Mouse (Mus musculus) liver, adult 2 months (tissue): ENCODE measurements around the gene Gm12569. TPM values are rescaled to one million over a fixed set of nuclear protein-coding genes. Genes with fewer than 3 reads are reported as not detected.

ENCODE experiments used
- DNase-seq: peaks from one replicate; pipeline ENCODE4 v3.0.0-alpha.2; 2011; ENCODE audit warnings: low read depth, low spot score; ENCODE audit errors: extremely low read depth
- H3K27ac ChIP-seq: fragments of 200-500 bp; replicated peaks from 2 replicates; pipeline ENCODE4 v1.5.1; 2012; ENCODE audit warnings: low read depth, mild to moderate bottlenecking, control low read depth, inconsistent platforms, low read length; ENCODE audit not compliant: insufficient read depth
- H3K27me3 ChIP-seq: fragments of 200-500 bp; 2 replicates; pipeline ENCODE4 v1.6.1; 2012; ENCODE audit warnings: mild to moderate bottlenecking, moderate library complexity, low read length, inconsistent platforms; ENCODE audit not compliant: control insufficient read depth, insufficient read depth
- H3K36me3 ChIP-seq: fragments of 200-500 bp; 2 replicates; pipeline ENCODE4 v1.6.1; 2012; ENCODE audit warnings: low read length, inconsistent platforms; ENCODE audit not compliant: control insufficient read depth, insufficient read depth
- H3K4me1 ChIP-seq: fragments of 200-500 bp; 2 replicates; pipeline ENCODE4 v1.6.1; 2011; ENCODE audit warnings: low read length; ENCODE audit not compliant: control insufficient read depth, insufficient read depth
- H3K4me3 ChIP-seq: fragments of 200-500 bp; 2 replicates; pipeline ENCODE4 v1.5.1; 2011; ENCODE audit warnings: low read depth, mild to moderate bottlenecking, control low read depth, low read length, moderate library complexity; ENCODE audit not compliant: insufficient read depth
- H3K79me2 ChIP-seq: fragments of 200-500 bp; 2 replicates; pipeline ENCODE4 v1.6.1; 2012; ENCODE audit warnings: inconsistent platforms, mild to moderate bottlenecking, low read length, moderate library complexity; ENCODE audit not compliant: control insufficient read depth, insufficient read depth
- H3K9ac ChIP-seq: fragments of 200-500 bp; 2 replicates; pipeline ENCODE4 v1.6.1; 2012; ENCODE audit warnings: low read depth, mild to moderate bottlenecking, control low read depth, inconsistent platforms, low read length
- CTCF ChIP-seq: fragments of 200-500 bp; IDR thresholded peaks from 2 replicates; pipeline ENCODE4 v1.5.1; 2011; ENCODE audit warnings: low read depth, low read length, control low read depth
- POLR2A ChIP-seq: fragments of 200-500 bp; IDR thresholded peaks from 2 replicates; pipeline ENCODE4 v1.6.1; 2011; ENCODE audit warnings: low read length, control low read depth; ENCODE audit not compliant: insufficient read depth; ENCODE audit errors: extremely low read depth
- WGBS: fragments of 180-500 bp; shearing (Covaris S2); methylation state at CpG from one replicate; pipeline ENCODE4 v1.1.7; 2018; 5-methylcytosine and 5-hydroxymethylcytosine counted together
- polyA plus RNA-seq: library from polyadenylated mRNA; depleted of rRNA; stranded (reverse); fragments of >200 nt; gene quantifications from 2 replicates; pipeline ENCODE4 v1.2.3, GENCODE M21; 2012
- total RNA-seq: library from RNA; depleted of rRNA; stranded (reverse); fragments of >200 nt; gene quantifications from 2 replicates; pipeline ENCODE4 v1.2.3, GENCODE M21; 2014

Gene Gm12569
- total and polyA plus RNA-seq, 2 experiments, result not detected

- H3K36me3 ChIP-seq, result no peaks in the 10 kb centered on the region
- no peak overlapping the region for H3K9ac ChIP-seq
- H3K27me3 ChIP-seq, result no peaks in the 10 kb centered on the region
- H3K27ac ChIP-seq, result no peak overlapping the region
- no peak for TF ChIP-seq CTCF
- TF ChIP-seq POLR2A, result no peak
- 88% methylated on average over 4 of the region's 4 CpGs for WGBS
- no peak for DNase-seq
- no peaks in the 10 kb centered on the region for H3K4me1 ChIP-seq
- no peaks in the 10 kb centered on the region for H3K79me2 ChIP-seq
- no peak overlapping the region for H3K4me3 ChIP-seq
Observed at GRCm38 (mm10) chr11:51227104-51227503, 6.8 kb downstream of the Gm12569 start.

- no peak overlapping the region for H3K27ac ChIP-seq
- H3K4me3 ChIP-seq, result no peak overlapping the region
- no peaks in the 10 kb centered on the region for H3K4me1 ChIP-seq
- H3K27me3 ChIP-seq, result no peaks in the 10 kb centered on the region
- TF ChIP-seq CTCF (no peak), POLR2A (no peak)
- DNase-seq, result no peak
- no peaks in the 10 kb centered on the region for H3K36me3 ChIP-seq
- H3K79me2 ChIP-seq, result no peaks in the 10 kb centered on the region
- 79% methylated on average over 9 of the region's 9 CpGs for WGBS
- H3K9ac ChIP-seq, result no peak overlapping the region
Observed at GRCm38 (mm10) chr11:51234626-51235025, 14.4 kb downstream of the Gm12569 start.

- Histone ChIP-seq H3K79me2 (no peaks in the 10 kb centered on the region), H3K4me1 (no peaks in the 10 kb centered on the region), H3K4me3 (no peak overlapping the region), H3K9ac (no peak overlapping the region), H3K27ac (no peak overlapping the region), H3K36me3 (no peaks in the 10 kb centered on the region), H3K27me3 (no peaks in the 10 kb centered on the region)
- TF ChIP-seq POLR2A (no peak), CTCF (no peak)
- 90% methylated on average over 2 of the region's 2 CpGs for WGBS
- DNase-seq, result no peak
Observed at GRCm38 (mm10) chr11:51242897-51243296, 22.6 kb downstream of the Gm12569 start.

- Histone ChIP-seq H3K79me2 (no peaks in the 10 kb centered on the region), H3K27ac (no peak overlapping the region), H3K36me3 (no peaks in the 10 kb centered on the region), H3K4me1 (no peaks in the 10 kb centered on the region), H3K4me3 (no peak overlapping the region), H3K9ac (no peak overlapping the region), H3K27me3 (no peaks in the 10 kb centered on the region)
- no peak for DNase-seq
- WGBS, result 85% methylated on average over 4 of the region's 4 CpGs
- no peak for TF ChIP-seq POLR2A
- no peak for TF ChIP-seq CTCF
Observed at GRCm38 (mm10) chr11:51257006-51257405, 36.7 kb downstream of the Gm12569 start.

GRCm38 (mm10) chr11:51261680-51262219 is 41.5 kb downstream of the Gm12569 start, which contains the start of gene Clk4:
Clk4 (plus strand) TSS chr11:51261730.
- Histone ChIP-seq H3K9ac (peak within 1 kb of the TSS; percentile 59), H3K4me1 (peaks cover 10% of the 10 kb centered on the region), H3K36me3 (peaks cover 4% of the 10 kb centered on the region), H3K27ac (peak within 1 kb of the TSS; percentile 59), H3K4me3 (peak within 1 kb of the TSS; percentile 85), H3K79me2 (peaks cover 12% of the 10 kb centered on the region), H3K27me3 (no peaks in the 10 kb centered on the region)
- WGBS, result 91% methylated on average over 3 of the region's 3 CpGs
- no peak for DNase-seq
- TF ChIP-seq CTCF (no peak), POLR2A (no peak)
